Comparison of ENCODE assay signal across 8 mouse cellular contexts in the genomic region with DNA sequence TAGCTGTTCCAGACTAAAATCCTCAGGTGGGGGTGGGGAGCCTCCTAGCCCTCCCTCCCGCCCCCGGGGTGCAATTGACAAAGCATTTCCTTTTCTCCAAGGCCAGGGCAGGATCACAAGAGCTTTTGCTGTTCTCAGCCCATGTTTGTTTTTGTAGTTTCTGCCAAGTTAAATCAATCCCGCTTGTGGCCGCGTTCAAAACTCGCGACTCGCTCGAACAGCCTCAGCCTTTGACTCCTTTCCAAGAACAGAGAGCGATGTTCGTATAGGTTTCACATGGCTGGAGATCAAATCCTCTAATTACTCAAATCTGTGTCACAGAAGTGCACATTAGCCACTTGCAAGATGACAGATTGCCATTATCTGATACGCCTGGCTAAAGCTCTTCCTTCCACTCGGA.
DNase-seq lines count a peak whose midpoint lies in the region; ATAC-seq and TF ChIP-seq lines count a peak whose summit lies in the region.

No protein-coding gene starts in this region.

- no peak for ATAC-seq in heart, postnatal 0 days (ENCODE audit: insufficient read depth, low read depth)
- ATAC-seq in embryonic facial prominence, embryonic 15.5 days (ENCODE audit: insufficient number of reproducible peaks, low FRiP score, low TSS enrichment, low read depth): peak; percentile 58
- no peak for ATAC-seq in midbrain, embryonic 14.5 days (ENCODE audit: low FRiP score, low TSS enrichment)
- ATAC-seq in frontal cortex, adult (ENCODE audit: low TSS enrichment): no peak; the same call in 1 of the 2 replicates

- H3K9ac ChIP-seq in heart, postnatal 0 days (replicated peaks; ENCODE audit: low read depth, low read length): no peak overlapping the region
- H3K9ac ChIP-seq in embryonic facial prominence, embryonic 15.5 days: no peak overlapping the region
- H3K9ac ChIP-seq in midbrain, embryonic 14.5 days (replicated peaks; ENCODE audit: low read length): no peak overlapping the region

- H3K27ac ChIP-seq in heart, postnatal 0 days (ENCODE audit: low read depth): no peak overlapping the region
- H3K27ac ChIP-seq in embryonic facial prominence, embryonic 15.5 days (replicated peaks): peak overlapping the region; percentile 87
- H3K27ac ChIP-seq in kidney, adult 2 months (ENCODE audit: insufficient read depth, low read depth, low read length): no peak overlapping the region
- H3K27ac ChIP-seq in midbrain, embryonic 14.5 days (replicated peaks; ENCODE audit: low read depth, low read length): peak overlapping the region; percentile 60

- no peak for TF ChIP-seq POLR2A in kidney, adult 2 months (IDR thresholded peaks at IDR 0.05; ENCODE audit: low read depth, low read length)

- 11% methylated on average over 13 of the region's 13 CpGs for WGBS in heart, postnatal 0 days
- 2% methylated on average over 13 of the region's 13 CpGs for WGBS in embryonic facial prominence, embryonic 15.5 days
- WGBS in kidney, adult 2 months: 1% methylated on average over 13 of the region's 13 CpGs
- WGBS in midbrain, embryonic 14.5 days: 3% methylated on average over 13 of the region's 13 CpGs

- no peak for DNase-seq in heart, postnatal 0 days (ENCODE audit: low spot score)
- no peak for DNase-seq in heart, adult 9 months (ENCODE audit: low spot score in 2 of 2)
- peak; percentile 66 for DNase-seq in kidney, adult 2 months
- DNase-seq in midbrain, embryonic 14.5 days: peak; percentile 65
- DNase-seq in thymus, postnatal 14 days: no peak
- no peak for DNase-seq in cerebellum, adult 9-10 months

- H3K9me3 ChIP-seq in heart, postnatal 0 days (replicated peaks; ENCODE audit: control insufficient read depth, low read length): no peaks in the 10 kb centered on the region
- no peaks in the 10 kb centered on the region for H3K9me3 ChIP-seq in embryonic facial prominence, embryonic 15.5 days (replicated peaks)
- H3K9me3 ChIP-seq in midbrain, embryonic 14.5 days (ENCODE audit: control insufficient read depth, low read length): no peaks in the 10 kb centered on the region

- TF ChIP-seq CTCF in heart, postnatal 0 days (IDR thresholded peaks at IDR 0.05; ENCODE audit: low read depth): no peak
- no peak for TF ChIP-seq CTCF in kidney, adult 2 months (conservative IDR thresholded peaks at IDR 0.05; ENCODE audit: insufficient read depth, insufficient read length, low read depth, low read length)

- H3K36me3 ChIP-seq in heart, postnatal 0 days (replicated peaks; ENCODE audit: control insufficient read depth, insufficient read depth, low read length): no peaks in the 10 kb centered on the region
- H3K36me3 ChIP-seq in embryonic facial prominence, embryonic 15.5 days: no peaks in the 10 kb centered on the region
- no peaks in the 10 kb centered on the region for H3K36me3 ChIP-seq in kidney, adult 2 months (ENCODE audit: control insufficient read depth, insufficient read depth, low read length)
- H3K36me3 ChIP-seq in midbrain, embryonic 14.5 days (ENCODE audit: control insufficient read depth, insufficient read depth, low read length): no peaks in the 10 kb centered on the region

- H3K4me1 ChIP-seq in heart, postnatal 0 days (ENCODE audit: control insufficient read depth, insufficient read depth): peaks cover 13% of the 10 kb centered on the region
- peaks cover 77% of the 10 kb centered on the region for H3K4me1 ChIP-seq in embryonic facial prominence, embryonic 15.5 days
- H3K4me1 ChIP-seq in kidney, adult 2 months (ENCODE audit: control insufficient read depth, insufficient read depth, low read length): no peaks in the 10 kb centered on the region
- H3K4me1 ChIP-seq in midbrain, embryonic 14.5 days (ENCODE audit: control insufficient read depth, insufficient read depth, low read length): peaks cover 13% of the 10 kb centered on the region

- H3K4me2 ChIP-seq in heart, postnatal 0 days (ENCODE audit: low read depth, low read length): peak overlapping the region; percentile 0
- peak overlapping the region; percentile 25 for H3K4me2 ChIP-seq in embryonic facial prominence, embryonic 15.5 days (replicated peaks)
- H3K4me2 ChIP-seq in midbrain, embryonic 14.5 days (ENCODE audit: low read length): peak overlapping the region; percentile 27

- TF ChIP-seq EP300 in heart, postnatal 0 days (IDR thresholded peaks at IDR 0.05; ENCODE audit: low read depth): no peak

- H3K27me3 ChIP-seq in heart, postnatal 0 days (ENCODE audit: control insufficient read depth, insufficient read depth, low read length): no peaks in the 10 kb centered on the region
- H3K27me3 ChIP-seq in embryonic facial prominence, embryonic 15.5 days: no peaks in the 10 kb centered on the region; the same call in 1 of the 2 replicates
- H3K27me3 ChIP-seq in kidney, adult 2 months (replicated peaks; ENCODE audit: control insufficient read depth, insufficient read depth, low read length): no peaks in the 10 kb centered on the region
- H3K27me3 ChIP-seq in midbrain, embryonic 14.5 days (ENCODE audit: control insufficient read depth, insufficient read depth, low read length): no peaks in the 10 kb centered on the region

- H3K4me3 ChIP-seq in heart, postnatal 0 days (ENCODE audit: low read depth, low read length): no peak overlapping the region
- no peak overlapping the region for H3K4me3 ChIP-seq in embryonic facial prominence, embryonic 15.5 days (replicated peaks)
- no peak overlapping the region for H3K4me3 ChIP-seq in kidney, adult 2 months (ENCODE audit: insufficient read depth, low read depth, low read length)
- no peak overlapping the region for H3K4me3 ChIP-seq in midbrain, embryonic 14.5 days (replicated peaks; ENCODE audit: low read depth, low read length)

Comparison
In these comparisons a context has a peak if more than half of its experiments do, and no peak if none do; other contexts are left out.
1. DNase-seq: peak in kidney, adult 2 months (single experiment) and midbrain, embryonic 14.5 days (single experiment); none in heart, postnatal 0 days (single experiment), heart, adult 9 months (0 of 2), thymus, postnatal 14 days (single experiment) and cerebellum, adult 9-10 months (single experiment).
2. H3K27ac ChIP-seq: peak in embryonic facial prominence, embryonic 15.5 days (single experiment) and midbrain, embryonic 14.5 days (single experiment); none in heart, postnatal 0 days (single experiment) and kidney, adult 2 months (single experiment).
3. Peak in every context shown above with its lines, with median percentiles within 50 percentile points of each other: H3K4me2 ChIP-seq.